Mouse (Mus musculus) urinary bladder, postnatal 10 days (tissue): ENCODE data around the gene Hmga2.

Source experiments
- DNase-seq: peaks from one replicate; pipeline ENCODE4 v3.0.0; 2022; ENCODE audit warnings: low spot score

Hmga2 gene

DNA sequence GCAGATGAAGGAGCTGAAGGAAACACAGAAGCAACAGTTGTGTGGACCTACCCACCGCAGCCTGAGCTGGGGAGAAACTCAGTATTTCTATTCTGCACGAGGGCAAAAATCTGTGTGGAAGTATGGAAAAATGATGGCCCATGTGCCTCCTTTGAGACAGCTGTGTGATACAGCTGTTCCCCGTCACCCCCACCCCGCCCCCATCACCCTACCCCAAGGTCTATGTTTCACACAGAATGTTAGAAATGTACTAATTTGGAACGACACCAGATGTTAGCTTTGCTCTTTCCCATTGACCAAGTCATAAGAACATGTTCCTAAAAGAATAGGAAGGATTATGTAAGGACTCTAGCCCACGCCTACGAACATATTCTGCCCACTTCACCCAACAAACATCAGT, 53.0 kb downstream of the Hmga2 start:
- no peak for DNase-seq

DNA sequence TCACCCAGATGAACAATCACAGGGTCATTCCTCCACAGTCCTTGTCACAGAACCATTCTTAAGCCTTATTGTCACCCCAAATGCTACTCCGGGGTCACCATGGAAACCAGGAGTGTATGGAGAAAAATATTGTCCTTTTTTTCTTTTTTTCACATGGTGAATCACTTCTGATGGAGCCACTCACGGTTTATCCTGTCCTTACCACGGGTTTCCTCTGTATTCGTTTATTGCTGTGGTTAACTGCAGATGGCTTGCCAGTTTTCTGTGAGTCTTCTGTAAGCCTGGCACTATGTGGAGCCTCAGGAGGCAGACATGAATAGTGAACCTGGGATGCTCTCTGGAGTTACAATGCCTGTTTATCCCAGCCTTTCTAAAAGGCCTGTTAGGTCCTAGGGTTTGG, 53.4 kb downstream of the Hmga2 start:
- no peak for DNase-seq

DNA sequence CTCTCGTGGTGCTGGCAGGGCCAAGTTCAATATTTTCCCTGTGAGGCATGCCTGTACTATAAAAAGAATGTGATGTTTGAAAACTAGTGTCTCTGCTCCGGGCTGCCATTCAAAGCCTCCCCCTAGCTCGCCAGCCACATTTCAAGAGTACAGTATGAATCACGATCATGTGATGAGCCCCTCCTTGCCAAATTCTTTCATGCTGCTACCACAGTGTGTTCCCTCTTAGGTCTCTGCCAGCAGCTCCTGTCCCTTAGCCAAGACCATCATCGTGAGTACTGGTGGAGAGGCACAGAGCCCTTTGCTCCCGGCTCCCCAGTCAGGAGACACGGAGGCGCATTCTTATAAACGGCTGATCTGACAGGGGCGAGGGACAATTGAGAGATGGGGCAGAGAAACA, 54.2 kb downstream of the Hmga2 start:
- no peak for DNase-seq

DNA sequence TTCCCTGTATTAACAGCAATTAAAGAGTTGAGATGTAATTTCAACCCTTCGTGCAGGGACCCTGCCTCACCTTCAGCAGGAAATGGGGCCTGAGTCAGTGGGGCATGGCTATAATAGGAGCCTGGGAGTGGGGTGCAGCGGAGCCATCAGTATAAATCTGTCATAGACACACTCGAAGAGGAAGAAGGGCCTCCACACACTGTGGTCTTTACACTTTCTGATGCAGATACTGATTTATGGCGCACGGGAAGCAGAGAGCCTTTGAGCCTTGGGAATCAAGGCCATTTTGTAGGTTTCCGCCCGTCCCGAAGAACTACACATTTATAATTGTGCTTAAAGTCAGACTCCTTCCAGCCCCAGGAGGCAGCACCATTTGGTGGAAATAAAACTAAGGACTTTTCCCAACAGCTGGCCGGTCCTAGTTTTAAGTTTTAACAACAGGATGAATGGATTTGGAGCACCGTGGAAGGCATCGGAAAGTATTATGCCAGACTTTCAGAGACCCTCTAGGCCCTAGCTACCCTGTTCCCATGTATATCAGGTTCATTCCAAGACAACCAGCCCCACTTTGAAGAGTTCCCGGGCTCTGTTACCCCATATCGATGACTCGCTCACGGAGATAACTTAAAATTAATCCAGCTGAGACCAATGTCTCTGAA, 55.2 kb downstream of the Hmga2 start:
- no peak for DNase-seq

DNA sequence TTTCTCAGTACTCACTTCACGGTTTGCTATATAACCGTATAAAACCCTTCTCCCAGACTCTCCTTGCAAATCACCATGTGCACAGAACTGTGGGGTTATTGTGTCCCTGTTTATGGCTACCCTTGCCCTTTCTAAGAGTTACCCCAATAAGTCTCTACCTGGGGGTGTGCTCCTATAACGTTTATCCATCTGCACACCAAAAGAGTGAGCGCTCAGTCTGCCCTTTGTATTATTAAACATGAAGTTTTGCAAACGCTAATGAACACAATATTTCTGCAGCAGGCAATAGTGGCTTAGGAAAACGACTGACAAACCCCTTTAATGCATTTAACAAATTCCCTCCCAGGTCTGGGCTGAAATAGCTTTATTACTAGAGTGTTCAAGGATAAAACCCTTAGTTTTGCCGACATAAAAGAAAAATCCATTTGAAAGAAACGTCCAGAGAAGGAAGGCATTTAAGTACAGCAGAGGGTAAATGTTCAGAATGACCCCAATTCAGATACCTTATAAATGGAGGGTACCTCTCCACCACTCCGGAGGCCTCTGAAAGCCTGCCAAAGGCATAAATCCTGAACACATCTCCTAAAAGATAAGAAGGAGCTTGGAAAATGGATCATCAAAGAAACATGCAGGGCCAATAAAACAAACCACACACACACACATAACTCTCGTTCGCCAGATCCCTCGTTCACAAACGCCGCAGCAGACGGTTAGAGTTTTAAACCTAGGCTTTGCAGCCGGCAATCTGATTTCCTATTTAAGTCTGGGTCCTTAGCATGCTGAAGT, 57.3 kb downstream of the Hmga2 start:
- DNase-seq, result no peak

DNA sequence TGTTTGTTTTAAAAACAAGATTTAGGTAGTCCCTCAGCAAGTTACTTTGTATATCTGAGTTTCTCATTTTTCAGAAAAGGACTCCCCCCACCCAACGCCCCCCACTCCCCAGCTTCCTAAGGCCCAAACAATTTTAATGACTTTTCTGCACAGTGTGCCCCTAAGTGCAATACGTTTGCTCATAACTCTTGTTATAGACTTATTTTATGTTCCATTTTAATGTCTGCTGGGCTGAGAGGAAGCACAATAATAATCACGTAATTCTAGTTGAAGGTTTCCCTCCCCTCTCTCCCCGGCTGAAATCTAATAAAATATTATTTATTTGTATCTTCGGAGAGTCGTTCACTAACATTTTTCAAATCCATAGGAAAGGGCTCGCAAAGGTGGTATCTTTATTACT, 58.1 kb downstream of the Hmga2 start:
- DNase-seq, result no peak

DNA sequence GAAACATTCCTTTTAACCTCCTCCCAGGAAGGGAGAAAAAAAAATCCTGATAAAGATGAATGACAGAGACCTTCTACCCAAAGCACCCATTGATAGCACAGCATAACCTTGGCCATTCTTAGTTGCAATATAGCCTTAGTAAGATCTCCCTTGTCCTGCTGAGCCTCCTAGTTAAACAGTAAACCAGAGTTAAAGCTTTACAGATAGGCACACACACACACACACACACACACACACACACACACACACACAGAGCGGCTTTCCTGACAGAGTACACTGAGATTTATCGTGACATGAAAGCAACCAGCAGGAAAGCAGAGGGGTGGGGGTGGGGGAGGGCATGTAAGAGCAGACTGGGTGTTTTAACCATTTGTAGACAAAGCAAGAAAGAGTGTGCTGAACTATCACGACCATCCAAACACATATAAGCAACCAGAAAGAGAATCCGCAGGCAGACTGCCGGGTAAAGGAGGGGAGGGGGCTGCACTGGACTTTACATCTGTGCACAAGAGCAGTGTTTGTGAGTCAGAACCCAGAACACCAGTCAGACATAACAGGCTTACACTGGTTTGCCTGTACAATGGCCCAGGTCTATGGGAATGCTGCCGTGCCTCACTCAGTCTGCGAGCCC, 58.7 kb downstream of the Hmga2 start:
- DNase-seq, result no peak

DNA sequence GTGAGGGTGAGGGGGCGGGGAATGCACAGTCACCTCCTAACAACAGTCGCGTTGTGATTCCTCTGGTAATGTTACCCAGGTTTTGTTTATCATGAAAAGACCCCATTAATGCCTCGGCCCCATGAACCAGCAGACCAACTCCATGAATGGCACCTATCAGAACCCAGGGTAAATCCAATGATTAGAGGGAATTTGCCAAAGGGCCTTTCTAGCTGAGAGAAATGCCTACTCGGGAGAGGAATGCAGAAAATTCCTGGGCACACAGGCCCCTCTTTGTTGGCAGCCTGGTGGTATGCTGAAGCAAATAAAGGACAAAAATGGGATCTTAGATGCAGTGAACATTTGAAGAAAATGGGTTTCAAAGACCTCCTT, 59.2 kb downstream of the Hmga2 start:
- DNase-seq, result no peak

DNA sequence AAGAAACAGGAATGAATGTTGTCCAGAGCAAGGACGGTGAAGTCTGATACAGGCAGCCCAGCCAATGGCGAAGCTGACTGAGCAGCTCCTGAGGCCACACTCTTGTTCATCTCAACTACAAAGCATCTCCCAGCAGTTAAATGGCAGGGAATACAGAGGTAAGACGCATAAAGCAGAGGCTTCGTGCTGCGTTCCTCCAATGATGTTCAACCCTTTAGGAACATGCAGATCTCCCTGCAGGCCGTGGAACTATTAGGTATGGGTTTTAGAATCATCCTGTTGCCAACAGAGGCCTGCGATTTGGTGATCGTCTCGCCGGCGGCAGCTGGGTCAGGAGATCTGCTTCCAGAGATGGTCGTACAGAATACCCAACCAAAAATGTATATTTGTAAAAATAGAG, 59.6 kb downstream of the Hmga2 start:
- no peak for DNase-seq

DNA sequence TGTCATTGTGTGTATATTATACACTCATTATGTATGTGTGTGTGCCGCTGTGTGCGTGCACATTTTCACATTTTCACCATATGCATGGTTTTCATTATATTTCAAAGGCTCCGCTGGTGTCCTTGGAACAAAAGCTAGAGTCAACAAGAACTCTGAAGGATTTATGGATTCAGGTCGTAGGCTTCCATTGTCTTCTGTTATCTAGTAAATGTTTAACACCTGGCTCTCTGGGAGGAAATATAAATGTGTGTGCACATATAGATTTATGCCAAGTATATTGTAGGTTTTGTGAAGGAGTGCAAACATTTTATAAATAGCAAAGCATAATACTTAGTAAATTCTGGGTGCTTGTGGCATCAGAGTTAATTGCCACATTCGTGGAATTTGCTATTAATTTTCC, 64.1 kb downstream of the Hmga2 start:
- no peak for DNase-seq

DNA sequence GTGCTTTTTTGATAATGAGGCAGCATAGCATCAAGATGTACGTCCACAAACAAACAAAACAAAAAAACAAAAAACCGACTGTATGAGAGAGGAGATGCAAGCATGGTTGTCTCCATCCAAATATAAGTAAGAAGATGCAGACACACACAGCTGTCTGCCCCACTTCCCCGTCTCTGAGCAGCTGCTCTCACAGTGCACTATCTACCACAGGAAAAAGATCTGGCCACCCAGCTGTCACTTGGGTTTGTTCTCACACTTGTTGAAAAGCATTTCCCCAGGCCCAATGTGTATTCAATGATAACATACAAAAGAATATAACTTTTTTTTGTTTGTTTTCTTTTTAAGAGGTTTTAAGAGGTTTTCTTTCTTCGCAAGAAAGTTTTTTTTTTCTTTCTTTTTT, 65.3 kb downstream of the Hmga2 start:
- no peak for DNase-seq

DNA sequence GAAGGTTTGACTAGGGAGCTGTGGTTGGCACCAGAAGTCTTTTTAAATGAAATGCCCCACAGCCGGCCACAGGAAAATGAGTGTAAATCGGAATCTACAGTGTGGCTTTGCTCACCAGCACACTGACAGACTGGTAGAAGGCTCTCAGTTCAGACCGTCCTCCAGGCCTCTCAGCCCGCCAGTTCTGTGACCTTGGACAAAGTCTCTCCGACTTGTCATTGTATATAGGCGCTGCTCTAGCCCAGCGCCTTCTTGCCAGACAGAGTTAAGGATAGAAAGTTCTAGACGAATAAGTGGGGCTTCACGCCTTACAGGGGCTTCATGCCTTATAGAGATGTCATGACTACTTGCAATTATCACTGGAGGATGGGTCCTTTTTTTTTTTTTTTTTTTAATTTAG, 67.1 kb downstream of the Hmga2 start:
- no peak for DNase-seq

DNA sequence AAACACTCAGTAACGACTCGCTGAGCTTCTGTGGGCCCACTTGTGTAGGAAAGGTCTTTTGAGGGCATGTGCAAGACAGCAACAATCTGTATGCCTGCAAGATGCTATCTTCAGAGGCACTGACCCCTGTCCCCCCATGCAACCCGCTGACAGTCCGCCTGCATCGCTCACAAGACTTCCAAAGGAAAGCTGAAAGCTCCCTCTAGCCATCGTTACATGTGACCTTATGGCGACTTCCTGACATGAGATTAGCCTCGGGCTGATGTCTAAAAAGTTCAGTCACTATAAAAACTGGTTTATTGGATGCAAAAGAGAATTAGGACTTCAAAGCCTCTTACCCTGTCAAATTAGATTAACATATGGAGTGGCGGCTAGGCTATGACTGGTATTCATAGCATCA, 69.0 kb downstream of the Hmga2 start:
- DNase-seq, result no peak

DNA sequence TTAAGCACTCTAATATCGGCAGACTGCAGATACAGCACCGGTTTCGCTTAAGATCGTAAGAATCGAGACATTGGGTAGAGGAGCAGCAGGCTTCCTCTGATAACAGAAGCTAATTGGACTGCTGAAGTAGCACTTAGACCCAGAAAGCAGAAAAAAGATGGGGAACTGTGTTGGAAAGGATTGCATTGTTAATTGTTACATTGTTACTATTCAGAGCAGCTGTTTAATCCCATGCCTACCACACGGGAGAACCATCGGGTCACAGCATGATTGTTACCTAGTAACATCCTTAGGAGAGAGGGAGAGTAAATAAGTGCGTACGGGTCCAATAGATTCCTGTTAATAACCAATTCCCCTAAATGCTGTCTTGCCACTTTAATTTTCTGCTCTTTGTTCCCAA, 70.2 kb downstream of the Hmga2 start:
- no peak for DNase-seq

DNA sequence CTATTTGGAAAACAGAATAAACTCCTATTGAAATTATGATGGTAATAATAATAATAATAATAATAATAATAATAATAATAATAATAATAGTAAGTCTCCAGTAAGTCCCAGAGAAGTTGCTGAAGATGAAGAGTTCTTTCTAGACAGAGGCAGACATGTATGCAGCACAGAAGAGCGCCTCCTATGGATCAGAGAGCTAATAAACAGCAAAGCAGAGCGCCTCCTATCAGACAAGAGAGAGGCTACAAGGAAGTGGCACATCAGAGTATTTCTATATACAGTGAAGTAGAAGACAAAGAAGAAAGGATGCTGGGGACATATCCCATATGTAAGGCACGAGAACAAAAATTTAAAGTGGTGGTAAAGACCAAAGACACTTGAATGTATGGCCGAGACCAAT, 70.9 kb downstream of the Hmga2 start:
- DNase-seq, result no peak

DNA sequence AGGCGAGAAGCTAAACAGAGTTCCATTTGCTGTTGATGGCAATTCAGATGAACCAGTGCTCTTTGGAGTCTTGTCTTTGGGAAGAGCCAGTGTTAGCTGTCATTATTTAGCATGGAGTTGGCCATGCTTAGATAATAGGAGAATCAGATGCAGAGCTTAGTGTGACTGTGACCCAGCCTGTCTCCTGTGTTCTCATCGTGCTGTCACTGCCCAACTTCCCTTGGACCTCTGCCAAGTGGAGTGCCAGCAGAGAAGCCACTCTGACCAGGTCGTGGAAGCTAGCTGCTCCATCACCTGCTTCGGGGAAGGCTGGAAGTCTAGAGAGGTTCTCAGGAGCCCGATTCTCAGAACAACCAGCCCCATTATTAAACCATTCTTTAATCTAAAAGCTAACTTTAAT, 73.3 kb downstream of the Hmga2 start:
- DNase-seq, result no peak

DNA sequence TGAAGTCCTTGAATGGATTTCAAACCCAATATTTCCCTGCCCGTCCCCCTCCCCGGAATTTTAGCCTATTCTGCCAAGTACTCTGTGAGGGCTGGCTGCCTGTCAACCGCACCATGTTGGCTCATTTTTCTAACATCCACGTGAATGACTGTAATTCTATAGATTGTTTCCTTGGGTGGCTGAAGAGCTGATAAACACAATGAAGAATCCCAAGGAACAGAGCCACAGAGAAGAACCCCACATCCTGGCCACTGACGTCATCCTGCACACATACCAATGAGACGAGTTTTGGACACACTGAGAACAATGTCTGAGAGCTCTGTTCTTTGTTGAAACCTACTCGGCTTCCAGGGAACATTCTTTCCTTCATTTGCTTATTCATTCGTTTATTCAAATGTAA, 74.5 kb downstream of the Hmga2 start:
- no peak for DNase-seq

DNA sequence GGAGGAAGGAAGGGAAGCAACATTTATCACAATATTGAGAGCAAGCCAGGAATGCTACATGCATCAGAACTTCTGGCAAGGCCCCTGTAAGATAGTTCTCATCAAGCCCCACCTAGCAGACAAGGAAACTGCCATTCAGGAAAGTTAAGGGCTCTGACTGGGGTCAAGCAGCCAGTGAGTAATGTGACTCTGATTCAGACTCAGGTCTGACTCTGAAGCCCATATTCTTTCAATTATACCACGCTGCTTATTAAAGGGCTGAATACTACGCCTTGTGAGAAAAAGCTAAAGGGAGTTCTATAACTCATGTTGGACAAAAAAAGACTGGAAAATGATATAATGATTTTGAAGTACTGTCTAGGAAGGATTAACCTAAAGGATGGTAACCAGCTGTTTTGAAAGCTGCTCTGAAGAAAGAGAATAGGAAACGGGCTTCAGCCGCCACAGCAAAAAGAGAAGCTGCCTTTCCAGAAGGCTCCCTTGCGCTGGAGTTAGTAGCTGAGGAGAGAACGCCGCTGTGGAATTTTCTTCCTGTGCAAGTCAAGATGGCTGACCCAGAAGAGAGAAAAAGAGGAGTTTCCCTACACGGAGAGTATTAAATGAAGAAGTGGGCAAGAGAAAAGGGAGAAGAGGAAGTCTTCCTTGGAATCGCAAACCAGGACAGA, 76.3 kb downstream of the Hmga2 start:
- no peak for DNase-seq

DNA sequence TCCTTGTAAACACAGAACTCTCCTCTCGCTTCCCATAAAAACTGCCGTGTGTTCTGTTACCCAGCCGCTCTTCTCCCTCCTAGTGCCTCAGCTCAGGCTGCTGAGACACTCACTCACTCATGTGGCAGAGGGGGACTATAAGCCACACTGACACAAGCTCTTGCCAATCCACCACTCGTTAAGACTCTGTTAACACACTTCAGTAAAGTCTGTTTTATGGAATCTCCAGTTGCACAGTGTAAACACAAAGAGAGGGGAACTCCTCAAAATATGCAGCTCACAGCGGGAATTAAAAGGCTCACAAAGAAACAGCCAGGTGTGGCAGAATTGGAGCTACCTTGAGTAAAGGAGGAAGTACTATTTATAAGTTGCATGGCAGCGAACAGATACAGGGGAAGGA, 77.5 kb downstream of the Hmga2 start:
- DNase-seq, result no peak

DNA sequence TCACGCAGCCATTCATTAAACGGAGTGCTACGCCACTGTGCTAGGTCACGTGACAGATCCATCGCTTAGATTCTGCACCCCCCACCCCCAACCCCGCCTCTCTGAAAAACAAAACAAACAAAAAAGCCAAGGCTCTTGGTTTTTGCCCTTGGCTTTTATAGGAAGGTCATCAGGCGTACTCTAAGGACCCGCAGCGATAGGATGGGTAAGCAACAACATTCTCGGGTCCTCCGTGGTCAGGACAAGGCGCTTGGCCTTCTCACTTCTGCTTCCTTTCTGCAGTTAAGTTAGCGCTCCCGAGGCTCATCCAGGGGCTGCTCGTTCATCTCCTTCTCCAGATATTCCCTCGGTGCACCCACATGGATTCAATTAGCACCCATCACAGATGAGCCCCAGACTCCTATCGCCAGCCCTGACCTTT, 79.0 kb downstream of the Hmga2 start:
- no peak for DNase-seq

DNA sequence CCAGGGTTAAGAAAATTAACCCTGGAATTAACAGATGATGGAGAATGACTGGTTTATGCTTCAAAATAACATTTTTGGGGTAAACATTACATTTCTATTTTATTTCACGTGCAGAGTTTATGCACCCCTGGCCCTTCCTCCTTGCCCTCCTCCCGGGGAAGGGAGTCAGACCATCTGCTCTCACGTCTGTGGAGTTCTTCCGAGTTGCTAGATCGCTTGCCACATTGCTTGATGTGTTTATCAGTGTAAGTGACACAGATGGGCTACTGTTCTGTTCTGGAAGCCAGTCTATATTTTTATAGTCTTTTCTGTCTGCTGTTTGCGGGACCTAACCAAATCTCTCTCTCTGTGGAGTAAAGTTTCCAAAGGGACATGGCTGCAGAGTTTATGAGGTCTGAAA, 80.7 kb downstream of the Hmga2 start:
- DNase-seq, result no peak

DNA sequence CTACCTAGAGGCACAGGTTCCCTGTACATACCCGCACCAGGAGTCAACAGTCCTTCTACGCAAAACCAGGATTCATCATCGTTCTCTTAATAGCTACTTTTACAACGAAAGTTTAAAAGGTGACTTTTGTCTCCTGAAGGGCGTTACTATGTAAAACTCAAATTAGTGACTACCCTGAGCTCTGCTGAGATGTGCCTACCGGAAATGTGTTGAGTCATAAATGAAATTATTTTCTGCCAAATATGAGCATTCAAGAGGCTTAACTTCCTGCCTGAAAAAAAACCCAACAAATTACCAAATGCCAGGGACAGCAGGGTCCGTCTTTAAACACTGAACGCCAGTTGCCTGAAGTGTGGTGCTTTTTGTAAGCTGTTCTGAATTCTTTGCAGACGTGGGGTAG, 81.5 kb downstream of the Hmga2 start:
- DNase-seq, result no peak
